Mouse (Mus musculus) cerebellum, adult (tissue): Measurements from ENCODE around the gene Tirap.
"Not testable (repeated sequence)": the region's sequence is repeated elsewhere in the genome, so short reads cannot be mapped to it uniquely, and the experiment has no call there.

Experiments used
- ATAC-seq: cut with Nextera tagmentation; 2 replicates; pipeline ENCODE4 v1.9.2; 2017; ENCODE audit warnings: mild to moderate bottlenecking, moderate library complexity, mixed read lengths; ENCODE audit not compliant: insufficient number of reproducible peaks, low FRiP score, low TSS enrichment

The Tirap gene

DNA sequence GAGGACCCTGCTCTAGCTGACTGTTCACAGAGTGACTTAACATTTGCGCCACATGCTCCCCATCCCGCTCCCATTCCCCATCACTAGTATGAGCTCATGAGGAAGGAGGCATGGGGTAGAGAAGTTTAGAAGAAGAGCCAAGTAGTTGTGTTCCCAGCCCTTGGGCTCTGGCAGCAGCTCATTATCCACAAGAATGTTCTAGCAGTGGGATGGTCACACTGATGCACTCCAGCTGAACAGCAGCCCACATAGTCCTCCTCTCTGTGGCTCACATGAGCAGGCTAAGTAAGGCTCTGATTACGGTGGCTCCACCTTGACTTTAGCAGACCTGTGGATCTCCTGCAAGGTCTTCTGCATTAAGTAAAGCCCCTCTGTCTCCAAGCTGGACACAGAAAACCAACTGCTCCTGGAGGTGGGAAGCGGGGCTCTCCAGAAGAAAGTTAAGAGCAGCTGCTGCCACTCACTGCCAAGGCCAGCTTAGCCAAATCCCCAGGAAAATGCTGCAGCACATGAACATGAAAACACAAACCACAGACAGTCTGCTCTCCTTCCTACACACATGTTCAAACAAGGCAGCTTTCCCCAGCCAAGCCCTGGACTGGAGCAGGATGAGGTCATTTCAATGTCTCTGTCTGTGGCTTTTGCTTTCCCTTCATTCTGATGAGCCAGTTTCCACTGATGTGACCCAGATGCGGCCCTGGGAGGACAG, 43.9 kb downstream of the Tirap start:
- ATAC-seq, result no peak

DNA sequence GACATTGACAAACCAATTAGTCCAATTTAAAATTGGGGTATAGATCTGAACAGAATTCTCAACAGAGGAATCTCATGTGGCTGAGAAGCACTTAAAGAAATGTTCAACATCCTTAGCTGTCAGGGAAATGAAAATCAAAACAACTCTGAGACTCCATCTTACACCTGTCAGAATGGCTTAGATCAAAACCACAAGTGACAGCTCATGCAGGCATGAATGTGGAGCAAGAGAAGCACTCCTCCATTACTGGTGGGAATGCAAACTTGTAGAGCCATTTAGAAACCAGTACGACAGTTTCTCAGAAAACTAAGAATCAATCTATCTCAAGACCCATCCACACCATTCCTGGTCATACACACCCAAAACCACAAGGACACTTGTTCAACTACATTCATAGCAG, 47.2 kb downstream of the Tirap start:
- no peak for ATAC-seq

DNA sequence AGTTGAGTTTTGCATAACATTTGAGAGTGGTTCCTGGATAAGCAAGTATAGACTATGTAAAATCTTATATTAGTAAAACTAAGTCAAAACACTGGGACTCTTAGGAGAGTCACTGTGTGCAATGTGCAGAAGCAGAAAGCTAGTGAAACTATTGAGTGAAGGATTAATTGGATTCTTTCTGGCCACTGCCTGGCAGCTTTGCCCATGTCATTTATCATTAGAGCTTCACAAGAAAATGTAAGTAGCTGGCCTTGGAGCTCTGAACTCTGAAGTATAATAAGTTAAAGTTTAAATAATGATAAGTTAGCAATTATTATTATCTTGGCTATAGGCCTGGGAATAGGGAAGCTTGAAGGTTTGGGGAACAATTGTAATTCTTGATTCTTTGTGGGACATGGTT, 51.3 kb downstream of the Tirap start:
- not testable (repeated sequence) for ATAC-seq

DNA sequence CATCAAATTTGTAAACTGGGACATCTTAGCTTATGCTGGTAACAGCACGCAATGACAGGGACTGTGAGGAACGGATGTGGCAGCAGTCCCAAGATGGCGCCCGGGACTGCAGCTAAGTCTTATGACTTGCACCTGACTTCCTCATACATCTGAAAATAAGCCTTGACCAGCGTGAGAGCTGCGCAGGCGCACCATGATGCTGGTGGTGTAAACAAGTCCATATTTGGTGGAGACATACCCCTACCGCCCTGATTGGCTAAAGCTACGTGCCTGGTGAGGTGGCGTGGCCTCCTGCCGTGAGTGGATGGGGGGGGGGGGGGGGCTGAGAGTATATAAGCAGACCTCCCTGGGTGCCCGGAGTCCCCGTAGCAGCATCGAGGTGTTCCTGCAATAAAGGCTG, 52.8 kb downstream of the Tirap start:
- ATAC-seq, result not testable (repeated sequence)

DNA sequence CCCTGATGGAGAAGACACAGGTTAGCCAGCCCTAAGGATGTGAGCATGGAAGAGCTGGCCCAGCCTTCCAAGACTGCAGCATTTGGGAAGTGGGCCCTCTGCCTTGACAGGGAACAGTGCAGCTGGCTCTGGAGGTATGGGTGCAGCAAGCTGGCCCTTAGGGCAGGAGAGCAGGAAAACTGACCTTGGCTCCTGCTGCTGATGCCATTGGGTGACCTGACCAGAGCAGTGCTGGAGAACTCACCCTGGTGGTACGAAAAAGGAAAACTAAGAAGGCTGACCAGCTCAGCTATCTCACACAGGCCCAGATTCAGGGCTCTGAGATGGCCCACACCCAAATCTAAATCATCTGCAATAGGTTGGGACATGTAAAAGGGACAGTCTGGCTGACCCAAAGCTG, 54.3 kb downstream of the Tirap start:
- ATAC-seq, result no peak; the same call in 1 of the 2 replicates

DNA sequence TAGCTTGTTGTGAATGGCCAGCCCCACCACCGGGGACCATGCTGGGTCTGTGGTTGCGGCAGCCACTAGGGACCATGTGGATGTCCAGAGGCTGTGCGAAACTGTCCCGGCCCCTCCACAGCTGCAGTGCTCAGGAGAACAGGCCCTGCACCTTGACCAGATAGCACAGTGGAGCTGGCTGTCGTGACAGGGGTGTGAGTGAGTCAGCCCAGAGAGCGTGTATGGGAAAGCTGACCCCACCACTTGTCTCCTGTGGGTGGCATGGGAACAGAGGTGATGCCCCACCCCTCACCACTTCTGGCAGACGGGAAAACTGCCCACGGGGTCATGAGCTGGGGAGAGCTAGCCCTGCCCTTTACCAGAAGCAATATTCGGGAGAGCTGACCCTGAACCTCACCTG, 55.0 kb downstream of the Tirap start:
- no peak for ATAC-seq

DNA sequence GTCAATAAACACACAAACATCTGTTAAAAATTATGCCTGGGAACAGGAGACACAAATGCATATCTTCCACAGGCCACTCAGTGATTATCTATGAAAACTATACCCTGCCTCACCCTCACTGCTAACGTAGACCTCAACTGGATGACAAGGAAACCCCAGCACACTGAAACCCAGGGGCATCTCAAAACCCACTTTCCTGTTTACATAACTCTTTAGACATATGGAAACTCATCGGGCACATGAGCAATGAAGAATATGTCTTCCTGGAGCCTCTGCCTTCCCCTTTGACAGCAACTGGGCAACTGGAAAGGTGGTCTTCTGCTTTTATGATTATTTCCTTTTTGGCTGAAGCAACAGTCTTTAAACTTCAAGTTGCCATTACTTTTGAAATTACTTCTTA, 57.9 kb downstream of the Tirap start:
- ATAC-seq, result no peak

DNA sequence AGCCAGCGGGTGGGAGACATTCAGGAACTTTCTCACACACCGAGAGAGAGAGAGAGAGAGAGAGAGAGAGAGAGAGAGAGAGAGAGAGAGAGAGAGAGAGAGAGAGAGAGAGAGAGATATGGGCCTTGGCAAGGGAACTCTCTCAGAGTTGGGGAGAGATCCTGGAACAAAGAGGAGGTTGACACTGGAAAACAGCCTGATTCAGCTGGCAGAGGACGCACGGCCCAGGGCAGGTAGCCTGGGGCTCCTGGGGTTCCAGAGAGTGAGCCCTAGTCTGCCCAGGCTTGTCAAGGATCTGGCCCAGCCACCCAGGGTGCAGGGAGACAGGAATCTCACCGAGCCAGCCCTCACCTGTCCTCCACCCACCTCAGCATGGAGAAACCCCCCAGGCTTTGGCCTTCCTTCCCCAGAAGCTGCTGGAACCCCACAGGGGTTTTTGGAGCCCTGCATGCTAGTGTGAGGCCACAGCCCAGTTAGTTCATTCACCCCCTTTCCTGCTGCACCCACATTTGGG, 60.8 kb downstream of the Tirap start:
- no peak for ATAC-seq

DNA sequence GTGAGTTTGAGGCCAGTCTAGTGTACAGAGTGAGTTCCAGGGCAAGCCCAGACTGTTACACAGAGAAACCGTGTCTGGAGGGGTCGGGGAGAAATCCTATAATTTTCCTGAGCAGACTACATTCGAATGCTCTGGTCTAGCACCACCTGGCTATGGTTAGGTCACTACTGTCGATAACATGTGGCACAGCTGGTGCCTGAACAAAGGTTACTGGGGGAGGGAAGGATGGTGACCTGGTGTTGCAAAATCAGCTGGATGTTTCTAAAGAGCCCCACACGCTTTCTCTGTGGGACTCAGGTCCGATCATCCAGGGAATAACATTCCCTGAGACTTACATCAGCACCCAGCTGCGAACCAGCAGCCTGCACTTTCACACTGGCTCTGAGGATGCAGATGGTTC, 62.1 kb downstream of the Tirap start:
- ATAC-seq, result no peak

DNA sequence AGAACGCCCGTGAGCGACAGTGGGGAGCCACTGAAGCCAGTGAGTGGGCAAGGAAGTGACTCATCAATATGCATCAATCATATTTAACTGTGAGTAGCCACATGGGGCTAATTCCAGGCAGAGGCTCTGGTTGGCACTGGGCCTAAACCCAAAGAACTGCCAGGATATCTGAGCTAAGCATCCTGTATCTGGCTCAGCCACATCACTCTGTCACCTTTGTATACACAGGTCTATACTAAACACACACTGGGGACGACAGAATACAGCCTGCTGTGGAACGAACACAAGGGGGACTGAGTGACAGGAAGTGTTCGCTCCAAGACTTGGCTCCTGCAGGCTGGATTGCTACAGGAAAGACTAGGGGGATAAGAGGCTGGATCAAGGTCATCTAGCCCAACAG, 64.5 kb downstream of the Tirap start:
- no peak for ATAC-seq
